Mouse (Mus musculus): ENCODE results near the gene Gphn. TPM values are rescaled to one million over a fixed set of nuclear protein-coding genes. Genes with fewer than 3 reads are reported as not detected.

Gphn gene
- polyA plus RNA-seq (2012; fragmentation: generic; extraction: Trizol): 6.1 TPM
- long read RNA-seq, experiment 1, partial matches to known transcripts: 2 of 6 reads
- long read RNA-seq, experiment 1, other reads (novel, unspliced or antisense): 2 of 6 reads
- long read RNA-seq, experiment 2, transcript Gphn-202 (23 exons, 3,300 nt): major isoform, 54 of 76 reads
- long read RNA-seq, experiment 2, partial matches to known transcripts: 9 of 76 reads
- long read RNA-seq, experiment 2, other reads (novel, unspliced or antisense): 13 of 76 reads

GRCm38 (mm10) chr12:78225707-78226518 is at the start of gene Gphn:
Gene Gphn, plus strand, starts transcription at chr12:78226379.
- H3K36me3 ChIP-seq (ENCODE audit: control insufficient read depth, insufficient read depth): no peaks in the 10 kb centered on the region
- H3K27me3 ChIP-seq (ENCODE audit: control insufficient read depth, insufficient read depth, insufficient read length): no peaks in the 10 kb centered on the region
- peak within 1 kb of the TSS; percentile 69 for H3ac ChIP-seq (ENCODE audit: control insufficient read depth, insufficient read length, low read depth)
- H3K79me2 ChIP-seq (ENCODE audit: control insufficient read depth, insufficient read depth): peaks cover 25% of the 10 kb centered on the region
- TF ChIP-seq CTCF (IDR thresholded peaks at IDR 0.05; ENCODE audit: control insufficient read depth, insufficient read depth, insufficient read length) (peak; percentile 0), MAX (IDR thresholded peaks at IDR 0.05) (peak; percentile 91), MYOD1 (IDR thresholded peaks at IDR 0.05; ENCODE audit: control insufficient read depth, insufficient read length, low read depth) (no peak)
- H3K4me3 ChIP-seq (ENCODE audit: insufficient read depth, poor library complexity, severe bottlenecking): peak within 1 kb of the TSS; percentile 85
- peaks cover 4% of the 10 kb centered on the region for H3K79me3 ChIP-seq (ENCODE audit: low read depth)

- Histone ChIP-seq H3K4me3 (ENCODE audit: insufficient read depth, poor library complexity, severe bottlenecking) (no peak overlapping the region), H3K79me2 (ENCODE audit: control insufficient read depth, insufficient read depth) (no peaks in the 10 kb centered on the region), H3K79me3 (ENCODE audit: low read depth) (no peaks in the 10 kb centered on the region), H3K27me3 (ENCODE audit: control insufficient read depth, insufficient read depth, insufficient read length) (no peaks in the 10 kb centered on the region), H3K36me3 (ENCODE audit: control insufficient read depth, insufficient read depth) (no peaks in the 10 kb centered on the region), H3ac (ENCODE audit: control insufficient read depth, insufficient read length, low read depth) (no peak overlapping the region)
- no peak for TF ChIP-seq USF1 (IDR thresholded peaks at IDR 0.05; ENCODE audit: low read depth)
- no peak for TF ChIP-seq FOSL1 (IDR thresholded peaks at IDR 0.05; ENCODE audit: insufficient read depth, low read length, poor library complexity, severe bottlenecking)
- no peak for TF ChIP-seq CEBPB (IDR thresholded peaks at IDR 0.05; ENCODE audit: low read depth)
- TF ChIP-seq MYOD1 (IDR thresholded peaks at IDR 0.05; ENCODE audit: control insufficient read depth, insufficient read length, low read depth): no peak
- TF ChIP-seq MAX (IDR thresholded peaks at IDR 0.05): no peak
- TF ChIP-seq MYOG (IDR thresholded peaks at IDR 0.05; ENCODE audit: control insufficient read depth, extremely low read depth, insufficient read length): no peak
- no peak for TF ChIP-seq CTCF (IDR thresholded peaks at IDR 0.05; ENCODE audit: control insufficient read depth, insufficient read depth, insufficient read length)
These were observed 44.7 kb upstream of the Gphn start for GRCm38 (mm10) chr12:78181452-78181851.

DNA sequence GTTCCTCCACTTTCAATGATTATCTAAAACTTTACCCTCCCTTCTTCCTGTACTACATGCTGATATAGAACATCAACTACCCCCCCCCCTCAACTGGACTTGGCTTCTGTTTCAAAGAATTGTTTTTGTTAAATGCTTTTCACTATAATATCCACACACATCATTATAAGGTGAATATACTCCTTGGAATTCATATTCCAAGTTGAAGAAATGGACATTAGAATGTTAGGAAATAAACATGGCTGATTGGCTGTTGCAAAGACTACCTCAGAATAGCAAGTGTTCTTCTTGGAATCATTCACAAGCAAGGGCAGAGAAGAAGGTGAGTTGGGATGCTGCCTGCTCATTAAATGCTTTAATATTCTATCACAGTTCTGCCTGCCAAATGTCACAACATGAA is 32.2 kb upstream of the Gphn start, which contains the start of gene Gm6657:
Gene Gm6657 (plus strand): TSS at position 301 of the 400 bp plus-strand sequence.
- H3K4me3 ChIP-seq (ENCODE audit: insufficient read depth, poor library complexity, severe bottlenecking): no peak within 1 kb of the TSS
- H3ac ChIP-seq (ENCODE audit: control insufficient read depth, insufficient read length, low read depth): no peak within 1 kb of the TSS
- no peaks in the 10 kb centered on the region for H3K27me3 ChIP-seq (ENCODE audit: control insufficient read depth, insufficient read depth, insufficient read length)
- H3K79me3 ChIP-seq (ENCODE audit: low read depth): no peaks in the 10 kb centered on the region
- no peak for TF ChIP-seq MYOD1 (IDR thresholded peaks at IDR 0.05; ENCODE audit: control insufficient read depth, insufficient read length, low read depth)
- no peak for TF ChIP-seq USF1 (IDR thresholded peaks at IDR 0.05; ENCODE audit: low read depth)
- TF ChIP-seq CTCF (IDR thresholded peaks at IDR 0.05; ENCODE audit: control insufficient read depth, insufficient read depth, insufficient read length): no peak
- TF ChIP-seq FOSL1 (IDR thresholded peaks at IDR 0.05; ENCODE audit: insufficient read depth, low read length, poor library complexity, severe bottlenecking): no peak
- no peak for TF ChIP-seq MYOG (IDR thresholded peaks at IDR 0.05; ENCODE audit: control insufficient read depth, extremely low read depth, insufficient read length)
- no peak for TF ChIP-seq CEBPB (IDR thresholded peaks at IDR 0.05; ENCODE audit: low read depth)
- TF ChIP-seq MAX (IDR thresholded peaks at IDR 0.05): no peak
- no peaks in the 10 kb centered on the region for H3K36me3 ChIP-seq (ENCODE audit: control insufficient read depth, insufficient read depth)
- no peaks in the 10 kb centered on the region for H3K79me2 ChIP-seq (ENCODE audit: control insufficient read depth, insufficient read depth)

GRCm38 (mm10) chr12:78195368-78195767 is 30.8 kb upstream of the Gphn start:
- Histone ChIP-seq H3K4me3 (ENCODE audit: insufficient read depth, poor library complexity, severe bottlenecking) (no peak overlapping the region), H3K79me2 (ENCODE audit: control insufficient read depth, insufficient read depth) (no peaks in the 10 kb centered on the region), H3ac (ENCODE audit: control insufficient read depth, insufficient read length, low read depth) (no peak overlapping the region), H3K27me3 (ENCODE audit: control insufficient read depth, insufficient read depth, insufficient read length) (no peaks in the 10 kb centered on the region), H3K36me3 (ENCODE audit: control insufficient read depth, insufficient read depth) (no peaks in the 10 kb centered on the region), H3K79me3 (ENCODE audit: low read depth) (no peaks in the 10 kb centered on the region)
- TF ChIP-seq MYOG (IDR thresholded peaks at IDR 0.05; ENCODE audit: control insufficient read depth, extremely low read depth, insufficient read length) (no peak), MYOD1 (IDR thresholded peaks at IDR 0.05; ENCODE audit: control insufficient read depth, insufficient read length, low read depth) (no peak), CEBPB (IDR thresholded peaks at IDR 0.05; ENCODE audit: low read depth) (no peak), CTCF (IDR thresholded peaks at IDR 0.05; ENCODE audit: control insufficient read depth, insufficient read depth, insufficient read length) (no peak), MAX (IDR thresholded peaks at IDR 0.05) (no peak), USF1 (IDR thresholded peaks at IDR 0.05; ENCODE audit: low read depth) (no peak), FOSL1 (IDR thresholded peaks at IDR 0.05; ENCODE audit: insufficient read depth, low read length, poor library complexity, severe bottlenecking) (no peak)

DNA sequence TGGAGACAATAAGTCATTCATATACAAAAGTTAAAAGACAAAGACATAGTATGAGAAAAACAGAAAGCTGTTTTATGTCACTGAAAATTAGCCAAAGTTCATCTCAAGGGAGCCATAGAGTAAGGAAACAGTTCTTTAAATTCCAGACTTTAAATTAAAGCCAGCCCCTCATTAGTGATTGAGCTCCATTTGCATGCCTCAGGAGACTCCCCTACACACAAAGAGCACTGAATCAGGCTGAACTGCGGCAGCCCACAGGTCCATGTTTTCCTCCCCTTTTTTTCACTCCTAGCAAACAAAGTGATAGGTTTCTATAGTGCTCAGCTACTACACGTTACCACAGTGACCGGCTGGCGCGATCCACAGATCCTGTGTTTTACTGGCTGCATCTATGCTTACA is 22.5 kb upstream of the Gphn start:
- H3K79me3 ChIP-seq (ENCODE audit: low read depth): no peaks in the 10 kb centered on the region
- TF ChIP-seq CTCF (IDR thresholded peaks at IDR 0.05; ENCODE audit: control insufficient read depth, insufficient read depth, insufficient read length) (no peak), MYOD1 (IDR thresholded peaks at IDR 0.05; ENCODE audit: control insufficient read depth, insufficient read length, low read depth) (no peak), MYOG (IDR thresholded peaks at IDR 0.05; ENCODE audit: control insufficient read depth, extremely low read depth, insufficient read length) (no peak), MAX (IDR thresholded peaks at IDR 0.05) (no peak), USF1 (IDR thresholded peaks at IDR 0.05; ENCODE audit: low read depth) (no peak), FOSL1 (IDR thresholded peaks at IDR 0.05; ENCODE audit: insufficient read depth, low read length, poor library complexity, severe bottlenecking) (no peak), CEBPB (IDR thresholded peaks at IDR 0.05; ENCODE audit: low read depth) (no peak)
- H3K36me3 ChIP-seq (ENCODE audit: control insufficient read depth, insufficient read depth): no peaks in the 10 kb centered on the region
- H3K4me3 ChIP-seq (ENCODE audit: insufficient read depth, poor library complexity, severe bottlenecking): no peak overlapping the region
- H3K27me3 ChIP-seq (ENCODE audit: control insufficient read depth, insufficient read depth, insufficient read length): no peaks in the 10 kb centered on the region
- H3ac ChIP-seq (ENCODE audit: control insufficient read depth, insufficient read length, low read depth): no peak overlapping the region
- H3K79me2 ChIP-seq (ENCODE audit: control insufficient read depth, insufficient read depth): no peaks in the 10 kb centered on the region
